Mouse (Mus musculus): ENCODE measurements around the gene Idh2.

Idh2 gene

DNA sequence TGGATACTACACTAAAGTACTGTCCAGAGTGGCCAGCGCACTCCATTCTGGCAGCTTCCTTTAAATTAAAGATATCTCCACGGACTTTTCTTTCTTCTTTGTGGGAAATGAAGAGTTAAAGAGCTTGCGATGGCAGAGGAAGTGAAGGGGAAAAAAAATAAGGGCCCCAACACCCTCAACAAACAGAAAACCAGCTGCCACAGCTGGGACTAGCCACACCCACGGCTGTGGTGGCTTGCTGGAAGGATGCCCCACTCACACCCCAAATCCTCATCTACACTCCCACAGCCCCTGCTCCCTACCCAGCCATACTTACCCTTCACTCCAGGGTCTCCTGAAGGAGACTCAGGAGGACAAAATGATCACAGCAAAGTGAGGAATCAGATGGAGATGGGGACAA, 7.9 kb upstream of the Idh2 start:
- DNase-seq (ENCODE audit: low read depth, low spot score): no peak

GRCm38 (mm10) chr7:80121083-80121482, 5.9 kb upstream of the Idh2 start:
- DNase-seq (ENCODE audit: low read depth, low spot score): no peak

GRCm38 (mm10) chr7:80119198-80119597, 4.0 kb upstream of the Idh2 start:
- DNase-seq (ENCODE audit: low read depth, low spot score): no peak

DNA sequence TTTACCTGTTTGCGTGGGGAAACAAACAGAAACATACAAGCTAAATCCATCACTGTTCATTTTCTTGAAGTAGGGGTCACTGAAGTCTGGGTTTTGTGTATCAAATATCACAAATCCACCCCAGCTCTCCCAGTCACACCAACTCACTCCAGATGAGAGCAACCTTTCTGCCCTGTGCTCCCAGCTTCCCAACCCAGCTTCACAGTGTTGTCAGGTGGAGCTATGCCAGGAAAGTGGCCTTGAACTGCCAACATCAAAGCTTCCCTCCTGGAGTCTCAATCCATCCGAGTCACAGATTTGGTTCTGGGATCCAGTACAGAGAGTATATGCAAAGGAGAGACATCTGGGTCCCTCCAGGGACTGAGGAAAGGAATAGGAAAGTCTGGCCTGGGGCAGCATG, 966 bp upstream of the Idh2 start:
- DNase-seq (ENCODE audit: low read depth, low spot score): no peak

DNA sequence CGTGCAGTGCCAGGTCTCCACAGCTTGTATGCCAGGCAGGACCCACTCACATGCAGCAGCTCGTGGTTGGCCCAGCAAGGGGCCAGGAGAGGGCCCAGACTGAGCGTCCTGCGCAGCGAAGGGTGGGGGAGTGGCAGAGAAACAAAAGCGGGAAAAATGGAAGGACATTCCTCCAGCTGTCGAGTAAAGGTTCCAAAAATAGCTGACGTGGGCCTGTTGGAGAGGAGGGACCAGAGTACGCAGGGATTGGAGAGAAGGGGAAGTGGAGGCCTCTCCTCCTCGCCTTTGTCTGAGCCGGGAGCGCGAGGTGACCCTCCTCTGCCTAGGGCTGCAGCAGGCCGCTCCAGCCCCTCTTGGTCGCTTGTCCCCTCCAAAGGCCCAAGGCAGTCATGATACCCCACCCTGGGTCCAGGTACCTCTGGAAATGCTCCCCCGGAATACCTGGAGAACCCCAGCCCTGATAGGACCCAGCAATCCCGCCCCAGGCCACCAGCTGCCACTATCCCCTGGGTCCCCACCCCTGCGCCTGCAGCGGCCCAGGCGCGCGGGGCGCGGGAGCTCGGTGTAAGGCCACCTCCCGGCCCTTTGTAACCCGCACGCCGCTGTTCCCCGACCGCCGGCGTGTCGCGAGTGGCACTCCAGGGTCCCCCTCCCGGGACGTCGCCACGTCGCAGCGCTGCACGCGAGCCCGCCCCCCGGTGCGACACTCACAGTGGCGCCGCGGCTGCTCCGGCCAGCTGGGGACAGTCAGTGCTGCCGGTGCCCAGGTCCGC, 555 bp downstream of the Idh2 start:
- peak; percentile 73 for DNase-seq (ENCODE audit: low read depth, low spot score)

- DNase-seq (ENCODE audit: low read depth, low spot score): peak; percentile 27
Observed at GRCm38 (mm10) chr7:80113989-80114388, 1.2 kb downstream of the Idh2 start.

DNA sequence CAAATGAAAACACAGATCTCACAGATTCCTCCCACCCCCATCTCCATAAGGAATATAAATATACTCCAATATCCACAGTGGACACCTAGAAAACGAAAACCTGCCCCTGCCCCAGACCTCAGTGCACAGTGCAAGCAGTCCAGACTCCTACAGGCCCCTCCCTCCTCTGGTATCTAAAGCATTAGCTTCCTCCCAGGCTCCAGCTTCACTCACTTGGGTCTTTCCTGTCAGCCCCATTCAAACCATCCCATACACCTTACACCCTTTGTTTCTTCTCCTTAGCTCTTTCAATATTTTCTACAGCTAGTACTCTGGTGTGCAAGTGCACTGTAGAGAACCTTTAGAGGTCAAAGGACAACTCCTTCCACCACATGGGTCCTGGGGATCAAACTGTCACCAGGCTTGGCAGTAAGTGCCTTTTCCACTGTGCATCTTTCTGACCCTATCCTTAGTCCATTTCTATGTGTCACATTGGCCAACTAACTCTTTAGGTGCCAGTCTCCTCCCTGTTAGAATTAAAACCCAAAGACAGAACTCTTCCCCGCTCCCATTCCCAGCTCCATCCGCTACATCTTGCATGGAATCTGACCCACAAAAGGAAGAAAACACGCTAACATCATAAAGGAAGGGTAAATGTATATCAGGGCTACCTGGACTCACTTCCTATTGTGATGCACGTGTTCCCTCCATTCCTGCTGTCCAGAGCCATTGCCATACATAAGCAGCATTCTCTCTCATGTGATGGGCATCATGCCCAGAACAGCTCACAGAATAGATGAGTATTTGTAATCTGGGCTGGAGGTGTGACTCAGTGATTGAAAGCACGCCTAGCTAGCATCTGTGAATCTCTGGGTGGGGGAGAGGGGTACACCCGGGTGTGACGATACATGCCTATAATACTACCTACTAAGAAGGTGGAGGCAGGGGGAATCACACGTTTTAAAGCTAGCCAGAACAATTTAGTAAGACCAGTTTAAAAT, 3.8 kb downstream of the Idh2 start:
- no peak for DNase-seq (ENCODE audit: low read depth, low spot score)

DNA sequence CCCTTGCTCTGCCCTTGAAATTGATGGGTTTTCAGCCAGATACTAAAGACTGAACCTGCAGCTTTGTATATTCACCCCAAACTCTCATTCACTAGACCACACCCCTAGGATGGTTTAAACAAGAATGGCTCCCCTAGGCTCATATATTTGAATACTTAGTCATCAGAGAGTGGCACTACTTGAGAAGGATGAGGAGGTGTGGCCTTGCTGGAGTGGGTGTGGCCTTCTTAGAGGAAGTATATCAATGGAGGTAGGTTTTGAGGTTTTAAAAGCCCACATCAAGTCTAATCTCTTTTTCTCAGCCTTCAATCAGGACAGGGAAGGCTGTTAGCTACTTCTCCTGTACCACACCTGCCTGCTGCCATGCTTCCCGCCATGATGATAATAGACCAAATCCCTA, 8.8 kb downstream of the Idh2 start:
- DNase-seq (ENCODE audit: low read depth, low spot score): no peak

DNA sequence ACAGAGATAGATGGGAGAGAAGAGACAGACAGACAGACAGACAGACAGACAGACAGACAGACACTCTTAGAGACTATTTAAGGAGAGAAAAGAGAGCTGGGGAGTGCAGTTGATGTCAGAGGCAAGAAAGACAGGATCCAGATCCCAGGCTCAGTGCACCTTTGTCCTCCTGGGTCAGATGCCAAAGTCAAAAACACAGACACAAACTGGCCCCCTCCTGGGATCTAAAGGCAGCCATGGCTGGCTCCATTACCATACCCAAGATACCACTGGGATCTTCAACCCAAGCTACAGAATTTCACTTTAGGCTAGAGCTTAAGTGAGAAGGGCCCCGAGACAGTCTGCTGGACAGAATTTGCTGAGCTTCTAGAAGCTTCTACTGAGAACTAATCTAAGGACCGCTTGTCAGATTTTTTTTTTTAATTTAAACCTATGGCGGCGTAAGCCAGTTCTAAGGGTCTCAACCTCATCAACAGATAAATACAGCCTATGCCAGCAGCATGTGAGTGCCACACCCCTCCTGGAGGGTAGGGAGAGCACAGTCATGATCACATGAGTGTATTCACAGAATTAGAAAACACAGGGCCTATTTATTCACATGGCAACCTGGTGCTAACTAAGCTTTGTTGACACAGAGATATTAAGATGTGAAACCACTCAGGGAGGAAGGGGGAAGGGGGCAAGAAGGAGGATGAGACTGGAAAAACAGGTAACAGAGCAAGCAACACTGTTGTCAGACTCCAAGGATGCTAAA, 9.4 kb downstream of the Idh2 start:
- no peak for DNase-seq (ENCODE audit: low read depth, low spot score)

DNA sequence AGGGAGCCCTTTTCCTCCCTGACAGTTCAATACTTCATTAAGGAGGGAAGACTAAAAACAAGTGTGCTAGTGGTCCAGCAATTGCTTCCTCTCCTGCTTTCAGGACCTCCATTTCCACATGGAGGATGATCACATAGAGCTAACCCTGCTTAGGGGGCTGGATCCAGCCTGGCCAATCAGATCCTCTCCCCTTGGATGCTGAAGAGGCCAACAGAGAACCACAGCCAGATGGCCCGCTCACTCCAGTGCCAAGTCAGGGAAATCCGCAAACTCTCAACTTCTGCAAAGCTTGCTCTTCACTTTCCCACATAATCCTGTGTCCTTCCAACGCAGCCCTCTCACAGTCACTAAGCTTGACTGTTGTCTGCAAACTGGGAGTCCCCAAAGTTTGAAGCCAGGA, 11.9 kb downstream of the Idh2 start:
- DNase-seq (ENCODE audit: low read depth, low spot score): no peak

DNA sequence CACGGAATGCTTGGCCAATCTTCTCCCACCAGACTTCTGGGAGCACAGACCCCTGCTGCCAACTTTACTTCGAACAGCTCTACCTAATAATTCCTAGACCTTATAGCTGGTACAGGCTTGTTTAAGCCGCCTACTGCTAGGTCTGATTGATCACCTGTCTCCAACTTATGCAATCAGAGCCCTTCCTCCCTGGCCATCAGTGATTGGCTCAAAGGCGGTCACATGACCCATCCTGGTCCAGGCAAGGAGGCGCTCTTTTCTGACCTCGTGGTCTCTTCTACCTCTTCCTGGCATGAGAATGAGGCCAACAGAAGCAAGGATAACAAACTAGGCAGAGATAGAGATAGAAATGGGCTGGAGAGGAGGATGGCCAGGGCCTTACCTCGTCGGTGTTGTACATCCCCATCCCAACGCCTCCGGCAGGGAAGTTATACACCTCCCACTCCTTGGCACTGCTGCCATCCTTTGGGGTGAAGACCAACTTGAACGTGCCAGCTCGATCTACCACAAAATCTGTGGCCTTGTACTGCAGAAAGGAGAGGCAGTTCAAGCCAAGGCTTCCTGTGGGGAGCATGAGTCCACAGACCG, 16.7 kb downstream of the Idh2 start:
- no peak for DNase-seq (ENCODE audit: low read depth, low spot score)

DNA sequence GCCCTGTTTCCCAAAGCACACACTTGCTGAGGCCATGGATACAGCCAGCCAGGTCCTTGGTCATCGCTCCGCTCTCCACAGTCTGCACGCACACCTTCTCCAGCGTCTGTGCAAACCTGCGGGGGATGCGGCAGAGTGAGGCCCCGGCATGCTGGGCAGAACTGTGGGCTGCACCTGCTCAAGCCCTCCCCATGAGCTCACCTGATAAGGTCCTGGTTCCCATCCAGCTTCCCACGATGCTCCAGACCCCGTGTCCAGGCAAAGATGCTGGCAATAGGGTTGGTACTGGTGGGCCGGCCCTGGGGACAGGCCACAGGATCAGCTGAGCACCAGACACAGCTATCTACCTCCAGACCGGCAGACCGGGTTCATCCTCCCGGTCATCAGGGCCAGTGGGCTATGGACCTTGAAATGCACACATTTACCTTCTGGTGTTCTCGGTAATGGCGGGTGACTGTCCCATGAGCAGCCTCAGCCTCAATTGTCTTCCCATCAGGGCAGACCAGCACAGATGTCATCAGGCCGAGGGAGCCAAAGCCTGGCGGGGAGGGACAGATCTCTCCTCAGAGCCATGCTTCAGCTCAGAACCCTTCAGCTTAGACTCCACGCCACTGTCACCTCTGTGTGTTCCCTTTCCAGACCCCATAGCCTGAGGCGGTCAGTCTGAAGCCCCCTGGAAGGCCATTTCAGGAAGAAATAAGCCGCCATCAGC, 19.4 kb downstream of the Idh2 start:
- DNase-seq (ENCODE audit: low read depth, low spot score): no peak

- no peak for DNase-seq (ENCODE audit: low read depth, low spot score)
Observed at GRCm38 (mm10) chr7:80094481-80094880, 20.7 kb downstream of the Idh2 start.

- no peak for DNase-seq (ENCODE audit: low read depth, low spot score)
Observed at GRCm38 (mm10) chr7:80092351-80093046, 22.7 kb downstream of the Idh2 start.

DNA sequence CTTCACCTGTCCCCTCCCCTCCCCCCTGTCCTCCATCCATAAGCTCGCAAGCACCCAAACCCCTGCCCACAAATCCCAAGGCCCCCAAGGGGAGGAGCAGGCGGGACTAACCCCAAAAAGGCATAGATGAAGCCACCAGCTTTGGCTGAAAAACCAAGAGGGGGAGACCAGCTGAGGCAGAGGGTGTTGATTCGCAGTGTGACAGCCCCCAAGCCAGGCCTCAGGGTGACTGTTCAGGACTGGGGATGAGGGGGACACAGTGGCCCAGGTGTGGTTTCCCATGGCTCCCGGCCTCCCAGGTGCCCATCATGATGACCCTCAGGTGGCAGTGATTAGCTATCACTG, 23.4 kb downstream of the Idh2 start:
- no peak for DNase-seq (ENCODE audit: low read depth, low spot score)

DNA sequence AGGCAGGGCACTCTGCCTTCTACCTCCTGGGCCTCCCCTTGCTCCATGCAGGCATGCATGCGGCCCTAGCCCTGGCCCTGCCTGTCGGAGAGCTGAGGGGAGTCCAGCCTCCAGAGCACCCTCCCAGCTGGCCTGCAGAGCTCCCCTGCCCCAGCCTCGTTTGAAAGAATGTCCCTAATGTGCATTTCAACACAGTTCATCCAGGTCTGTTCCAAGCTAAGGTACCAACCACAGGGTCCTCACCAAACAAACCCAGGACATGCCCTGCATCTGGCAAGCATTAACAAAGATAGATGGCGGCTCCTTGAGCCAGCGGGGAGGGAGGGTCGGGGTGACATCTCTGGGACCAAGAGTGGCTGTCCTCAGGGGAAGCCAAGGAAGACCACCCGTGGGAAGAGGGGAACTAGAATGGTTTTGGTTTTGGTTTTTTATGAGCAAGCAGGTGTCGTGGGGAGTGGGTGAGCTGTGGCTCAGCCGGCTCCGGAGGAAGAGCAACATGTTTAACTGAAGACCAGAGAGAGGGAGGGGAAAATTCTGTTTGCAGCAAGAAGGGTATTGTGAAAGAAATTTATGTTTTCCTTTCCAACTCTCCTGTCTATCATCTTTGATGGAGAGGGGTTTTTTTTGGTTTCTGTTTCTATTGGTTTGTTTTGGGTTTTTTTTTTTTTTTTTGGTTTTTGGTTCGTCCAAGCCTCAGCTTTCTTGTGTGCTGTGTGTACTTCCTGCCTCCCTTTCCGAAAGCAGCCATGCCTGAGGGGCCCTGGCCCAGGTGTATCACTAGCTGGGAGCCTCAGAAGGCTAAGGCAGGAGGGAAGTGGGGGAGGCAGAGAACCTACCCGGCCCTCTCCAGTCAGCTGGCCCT, 24.0 kb downstream of the Idh2 start:
- DNase-seq (ENCODE audit: low read depth, low spot score): no peak

GRCm38 (mm10) chr7:80090191-80091003, 24.8 kb downstream of the Idh2 start:
- no peak for DNase-seq (ENCODE audit: low read depth, low spot score)

DNA sequence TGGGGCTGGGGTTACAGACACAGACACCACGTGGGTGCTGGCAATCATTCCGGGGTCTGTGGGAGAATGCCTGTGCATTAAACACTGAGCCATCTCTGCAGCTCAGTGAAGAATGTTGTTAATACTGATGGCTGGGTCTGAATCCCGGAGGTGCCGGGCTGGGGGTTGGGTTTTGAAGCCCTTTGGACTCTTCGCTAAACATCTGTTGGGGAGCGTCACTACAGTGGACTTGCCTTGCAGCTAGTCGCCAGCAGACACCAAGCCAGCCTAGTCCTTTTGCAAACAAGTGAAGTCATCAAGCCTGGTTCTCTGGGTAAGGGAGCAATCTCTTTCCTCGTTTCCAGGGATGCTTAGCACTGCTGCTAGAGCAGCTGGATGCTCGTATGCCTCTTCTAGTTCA, 27.0 kb downstream of the Idh2 start:
- no peak for DNase-seq (ENCODE audit: low read depth, low spot score)
